Mouse (Mus musculus) kidney, adult 9 months (tissue): ENCODE data around the gene Cd3e.
"Not testable (repeated sequence)": the region's sequence is repeated elsewhere in the genome, so short reads cannot be mapped to it uniquely, and the experiment has no call there.

ENCODE experiments used
- DNase-seq: peaks from one replicate; pipeline ENCODE4 v3.0.0; 2022

Cd3e gene

DNA sequence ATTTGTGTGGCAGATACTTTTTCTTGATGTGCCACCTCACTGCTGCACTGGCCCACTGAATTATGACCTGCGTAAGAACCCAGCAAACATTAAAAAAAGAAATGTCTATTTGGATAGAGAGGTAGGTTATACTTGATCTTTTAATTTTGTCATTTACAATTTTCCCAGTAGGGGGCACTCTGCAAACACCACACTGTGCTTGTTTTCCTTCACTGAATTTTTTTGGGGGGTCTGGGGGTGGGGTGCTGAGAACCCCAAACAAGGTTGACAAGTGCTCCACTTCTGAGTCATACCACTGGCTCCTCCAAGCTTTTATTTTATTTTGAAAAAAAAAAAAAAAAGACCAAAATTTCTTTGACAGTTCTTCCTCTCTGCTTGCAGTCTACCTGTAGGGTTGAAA lies 40.0 kb downstream of the Cd3e start:
- DNase-seq: no peak

DNA sequence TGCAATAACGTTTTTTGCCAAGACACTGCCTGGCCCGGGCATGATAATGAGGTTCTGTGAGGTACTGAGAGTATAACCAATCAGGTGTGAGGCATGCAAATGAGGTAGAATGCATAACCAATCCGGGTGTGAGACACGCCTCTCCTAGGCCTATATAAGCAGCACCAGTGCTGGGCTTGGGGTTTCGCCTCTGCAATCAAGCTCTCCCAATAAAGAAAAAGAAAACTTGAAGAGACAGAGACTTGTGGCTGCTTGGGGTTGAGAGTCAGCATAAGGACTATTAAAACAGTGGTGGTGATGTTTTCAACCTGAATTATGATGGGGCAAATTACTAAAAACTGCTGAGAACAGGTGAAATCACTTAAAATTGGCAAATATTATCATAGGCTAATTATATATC lies 41.7 kb downstream of the Cd3e start:
- not testable (repeated sequence) for DNase-seq

DNA sequence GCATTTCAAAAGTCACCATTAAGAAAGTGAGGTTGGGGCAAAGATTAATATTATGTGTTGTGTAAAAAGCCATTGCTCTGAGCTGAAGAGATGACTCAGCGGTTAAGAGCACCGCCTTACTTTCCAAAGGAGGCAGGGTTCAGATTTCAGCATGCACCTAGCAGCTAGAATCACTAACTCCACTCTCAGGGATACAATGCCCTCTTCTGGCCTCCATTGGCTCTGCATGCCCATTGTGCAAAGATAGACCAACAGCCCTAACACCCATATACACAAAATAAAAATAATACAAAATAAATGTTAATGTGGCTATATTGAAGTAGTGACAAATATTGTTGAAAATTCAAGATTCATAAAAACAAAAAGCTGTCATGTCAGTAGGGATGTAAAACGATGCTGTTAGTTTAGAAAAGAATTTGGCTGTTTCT lies 42.6 kb downstream of the Cd3e start:
- DNase-seq: peak; percentile 94

DNA sequence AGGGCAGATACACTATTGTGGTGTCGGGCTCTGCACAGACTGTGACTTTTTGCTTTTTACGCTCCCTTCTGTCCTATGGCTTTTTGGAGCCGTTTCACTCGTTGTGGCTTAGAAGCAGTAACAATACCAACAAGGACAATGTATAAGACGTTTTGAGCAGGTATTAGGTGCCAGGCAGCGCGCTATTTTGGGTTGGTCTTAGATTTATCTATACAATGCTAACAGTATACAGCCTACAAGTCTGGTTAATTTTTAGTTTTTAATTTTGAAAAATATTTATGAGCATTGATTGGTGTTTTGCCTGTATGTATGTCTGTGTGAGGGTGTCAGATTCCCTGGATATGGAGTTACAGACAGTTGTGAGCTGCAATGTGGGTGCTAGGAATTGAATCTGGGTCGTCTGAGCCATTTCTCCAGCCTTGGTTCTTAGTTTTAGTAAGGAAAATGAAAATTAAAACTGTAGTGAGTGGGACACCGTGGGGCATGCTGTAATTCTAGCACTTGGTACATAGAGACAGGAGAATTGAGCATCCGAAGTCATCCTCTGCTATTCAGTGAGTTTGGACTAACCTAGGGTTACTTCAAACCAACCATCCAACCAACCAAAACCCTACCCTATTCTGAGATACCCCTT lies 43.5 kb downstream of the Cd3e start:
- DNase-seq: peak; percentile 16

GRCm38 (mm10) chr9:44965126-44965832 lies 44.1 kb downstream of the Cd3e start, which contains the start of gene Ube4a:
Gene Ube4a (minus strand): TSS chr9:44965600.
- peak; percentile 99 for DNase-seq

GRCm38 (mm10) chr9:44954432-44954831 lies 55.0 kb downstream of the Cd3e start:
- DNase-seq: no peak
